Mouse (Mus musculus) myocyte (in vitro differentiated cells): ENCODE data around the gene Ttc7.

Experiments
- CEBPB ChIP-seq: IDR thresholded peaks from 2 replicates; pipeline ENCODE4 v1.6.1; 2011; ENCODE audit warnings: mild to moderate bottlenecking, moderate library complexity; ENCODE audit not compliant: poor library complexity, insufficient read depth, severe bottlenecking
- E2F4 ChIP-seq: IDR thresholded peaks from one replicate; pipeline ENCODE4 v1.6.1; 2011; ENCODE audit warnings: mild to moderate bottlenecking, control low read depth, moderate library complexity; ENCODE audit not compliant: insufficient read depth
- MAX ChIP-seq: IDR thresholded peaks from one replicate; pipeline ENCODE4 v1.6.1; 2011; ENCODE audit warnings: low read depth, mild to moderate bottlenecking, control low read depth
- MYOD1 ChIP-seq, 3 experiments: IDR thresholded peaks; one replicate each; pipeline ENCODE4 v1.6.1; 2011; ENCODE audit warnings: control low read depth in 2 of 3, low read depth in 2 of 3, mild to moderate bottlenecking in 2 of 3, moderate library complexity in 1 of 3; ENCODE audit not compliant: insufficient read length in 2 of 3, control insufficient read depth in 1 of 3
- MYOG ChIP-seq, 3 experiments: IDR thresholded peaks; one replicate each; pipeline ENCODE4 v1.6.1; 2011; ENCODE audit warnings: control low read depth in 2 of 3, low read depth in 2 of 3, mild to moderate bottlenecking in 2 of 3; ENCODE audit not compliant: insufficient read length in 2 of 3, control insufficient read depth in 1 of 3, insufficient read depth in 1 of 3
- POLR2A ChIP-seq: IDR thresholded peaks from one replicate; pipeline ENCODE4 v1.6.1; 2011; ENCODE audit warnings: low read depth, mild to moderate bottlenecking, control low read depth, moderate library complexity; ENCODE audit not compliant: insufficient read length
- SRF ChIP-seq: IDR thresholded peaks from one replicate; pipeline ENCODE4 v1.6.1; 2011; ENCODE audit warnings: low read depth; ENCODE audit not compliant: control insufficient read depth, insufficient read length
- TCF12 ChIP-seq: IDR thresholded peaks from one replicate; pipeline ENCODE4 v1.6.1; 2011; ENCODE audit warnings: mild to moderate bottlenecking, control low read depth; ENCODE audit not compliant: poor library complexity, insufficient read depth, severe bottlenecking
- USF1 ChIP-seq: IDR thresholded peaks from one replicate; pipeline ENCODE4 v1.6.1; 2011; ENCODE audit warnings: low read depth, mild to moderate bottlenecking, control low read depth, moderate library complexity

GRCm38 (mm10) chr17:87335727-87336126, 53.0 kb downstream of the Ttc7 start:
- TF ChIP-seq POLR2A (no peak), MYOG (IDR thresholded peaks at IDR 0.05; ENCODE audit: control insufficient read depth in 1 of 3, insufficient read depth in 1 of 3, insufficient read length in 2 of 3, low read depth in 2 of 3) (no peak), MYOD1 (IDR thresholded peaks at IDR 0.05; ENCODE audit: control insufficient read depth in 1 of 3, insufficient read length in 2 of 3, low read depth in 2 of 3) (no peak), TCF12 (no peak), E2F4 (no peak), MAX (no peak), USF1 (no peak), CEBPB (no peak), SRF (no peak)
